Mouse (Mus musculus): ENCODE results near the gene 1700018F24Rik.

Gene 1700018F24Rik

GRCm38 (mm10) chr5:145075081-145075480 lies 32.3 kb downstream of the 1700018F24Rik start:
- TF ChIP-seq GATA4 (IDR thresholded peaks at IDR 0.05; ENCODE audit: insufficient replicate concordance, low read length) = no peak

- no peak for TF ChIP-seq GATA4 (IDR thresholded peaks at IDR 0.05; ENCODE audit: insufficient replicate concordance, low read length)
These were observed 39.2 kb downstream of the 1700018F24Rik start for GRCm38 (mm10) chr5:145081866-145082613.

- no peak for TF ChIP-seq GATA4 (IDR thresholded peaks at IDR 0.05; ENCODE audit: insufficient replicate concordance, low read length)
These were observed 41.1 kb downstream of the 1700018F24Rik start, which contains the start of the genes Arpc1a and Kpna7 for GRCm38 (mm10) chr5:145083632-145084451. Gene Arpc1a, plus strand, starts transcription at chr5:145083830. Gene Kpna7, minus strand, starts transcription at chr5:145084030.

- TF ChIP-seq GATA4 (IDR thresholded peaks at IDR 0.05; ENCODE audit: insufficient replicate concordance, low read length) = no peak
These were observed 42.0 kb downstream of the 1700018F24Rik start for GRCm38 (mm10) chr5:145084822-145085221.

- TF ChIP-seq GATA4 (IDR thresholded peaks at IDR 0.05; ENCODE audit: insufficient replicate concordance, low read length) = no peak
These were observed 45.4 kb downstream of the 1700018F24Rik start for GRCm38 (mm10) chr5:145088186-145088585.

GRCm38 (mm10) chr5:145089878-145090277 lies 47.1 kb downstream of the 1700018F24Rik start:
- no peak for TF ChIP-seq GATA4 (IDR thresholded peaks at IDR 0.05; ENCODE audit: insufficient replicate concordance, low read length)

Measured in liver, adult (tissue).